Mouse (Mus musculus) right cerebral cortex, postnatal 4 days (tissue): ENCODE measurements at regions not wholly inside any gene's neighbourhood (a gene's known extent, or its start where the extent isn't known, plus 50 kb on each side); places are given as distances from the start of the nearest gene placed in this dataset.
A peak's percentile ranks its signal among the peaks of the same experiment; 100 is the strongest.
"Not testable (repeated sequence)": the region's sequence is repeated elsewhere in the genome, so short reads cannot be mapped to it uniquely, and the experiment has no call there.

Experiments used
- DNase-seq: peaks from one replicate; pipeline ENCODE4 v3.0.0-alpha.2; 2022

DNA sequence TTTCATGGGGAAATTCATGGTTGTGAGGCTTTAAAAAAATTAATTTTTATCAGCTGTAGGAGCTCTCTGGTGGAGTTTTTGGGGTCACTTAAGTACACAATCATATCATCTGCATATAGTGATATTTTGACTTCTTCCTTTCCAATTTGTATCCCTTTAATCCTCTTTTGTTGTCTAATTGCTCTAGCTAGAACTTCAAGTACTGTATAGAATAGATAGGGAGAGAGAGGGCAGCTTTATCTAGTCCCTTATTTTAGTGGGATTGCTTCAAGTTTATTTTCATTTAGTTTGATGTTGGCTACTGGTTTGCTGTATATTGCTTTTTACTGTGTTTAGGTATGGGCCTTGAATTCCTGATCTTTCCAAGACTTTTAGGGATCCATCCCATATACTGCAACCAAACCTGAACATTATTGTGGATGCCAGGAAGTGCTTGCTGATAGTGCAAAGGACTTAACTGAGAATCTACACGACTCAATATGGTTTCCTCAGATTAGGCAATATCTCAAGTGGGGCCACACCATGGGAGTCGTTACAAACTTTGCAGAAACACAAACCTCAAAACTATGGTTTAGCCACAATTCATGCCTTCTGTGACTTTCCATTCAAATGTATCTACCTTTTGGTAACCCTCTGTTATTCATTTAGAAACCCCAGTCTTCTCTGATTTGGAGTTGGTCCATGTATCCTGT lies 878.4 kb upstream of the Olfr1507 start:
- not testable (repeated sequence) for DNase-seq

GRCm38 (mm10) chr14:53369776-53370175 lies 874.2 kb upstream of the Olfr1507 start:
- DNase-seq: no peak

DNA sequence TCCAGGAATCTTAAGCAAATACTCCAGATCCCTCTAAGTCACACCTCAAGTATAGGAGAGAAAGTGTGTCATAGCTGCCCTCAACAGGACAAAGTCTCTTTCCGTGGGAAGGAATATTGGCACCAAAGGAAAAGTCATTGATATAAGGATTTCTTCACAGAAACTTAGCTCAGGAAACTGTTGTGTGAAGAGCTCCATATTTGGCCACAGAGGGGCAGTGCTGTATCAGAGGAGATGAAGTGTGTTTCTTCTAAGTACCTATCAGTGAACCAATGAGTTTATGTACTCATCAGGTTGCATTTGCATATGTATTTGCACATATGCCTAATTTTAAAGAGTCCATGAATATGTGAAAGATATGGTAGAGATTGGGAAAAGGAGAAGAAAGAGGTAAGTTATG lies 871.9 kb upstream of the Olfr1507 start:
- not testable (repeated sequence) for DNase-seq

- DNase-seq: not testable (repeated sequence)
Measured at GRCm38 (mm10) chr14:53363995-53364394, 868.4 kb upstream of the Olfr1507 start.

GRCm38 (mm10) chr14:53362054-53362453 lies 866.5 kb upstream of the Olfr1507 start:
- not testable (repeated sequence) for DNase-seq

DNA sequence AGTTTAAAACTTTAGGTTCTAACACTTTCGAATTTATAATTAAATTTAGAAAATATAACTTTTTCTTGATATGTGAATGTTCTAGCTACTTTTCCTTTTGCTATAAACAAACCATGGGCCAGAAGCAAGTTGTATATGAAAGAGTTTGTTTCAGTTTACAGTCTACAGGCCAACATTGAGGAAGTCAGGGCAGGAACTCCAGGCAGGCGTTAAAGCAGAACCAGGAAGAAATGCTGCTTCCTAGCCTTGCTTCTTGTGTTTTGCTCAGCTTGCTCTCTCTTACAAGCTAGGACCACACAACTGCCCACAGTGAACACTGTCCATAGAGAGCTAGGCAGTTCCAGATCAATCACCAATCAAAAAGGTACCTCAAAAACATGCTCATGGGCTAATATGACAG lies 861.9 kb upstream of the Olfr1507 start:
- DNase-seq: not testable (repeated sequence)

DNA sequence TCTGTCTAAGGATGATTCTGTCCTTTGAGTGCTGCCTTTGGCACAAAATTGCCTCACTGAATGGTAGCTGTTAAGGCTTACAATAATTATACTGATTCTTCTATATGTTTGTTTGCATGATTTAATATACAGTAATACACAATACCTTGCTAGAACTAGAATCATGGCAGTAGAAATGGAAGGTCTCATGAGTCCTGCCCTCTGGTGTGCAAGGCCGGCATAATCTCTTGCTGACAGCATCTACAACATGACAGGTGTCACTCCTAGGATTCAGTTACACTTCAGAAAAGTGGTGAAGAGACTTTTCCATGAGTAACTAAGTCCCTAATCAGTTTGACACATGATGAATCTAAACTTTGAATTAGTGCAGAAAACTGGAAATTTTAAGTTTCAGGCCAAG lies 861.2 kb upstream of the Olfr1507 start:
- DNase-seq: not testable (repeated sequence)

GRCm38 (mm10) chr14:53351457-53351856 lies 855.9 kb upstream of the Olfr1507 start:
- DNase-seq: not testable (repeated sequence)

GRCm38 (mm10) chr14:53350780-53351179 lies 855.2 kb upstream of the Olfr1507 start:
- DNase-seq: not testable (repeated sequence)

DNA sequence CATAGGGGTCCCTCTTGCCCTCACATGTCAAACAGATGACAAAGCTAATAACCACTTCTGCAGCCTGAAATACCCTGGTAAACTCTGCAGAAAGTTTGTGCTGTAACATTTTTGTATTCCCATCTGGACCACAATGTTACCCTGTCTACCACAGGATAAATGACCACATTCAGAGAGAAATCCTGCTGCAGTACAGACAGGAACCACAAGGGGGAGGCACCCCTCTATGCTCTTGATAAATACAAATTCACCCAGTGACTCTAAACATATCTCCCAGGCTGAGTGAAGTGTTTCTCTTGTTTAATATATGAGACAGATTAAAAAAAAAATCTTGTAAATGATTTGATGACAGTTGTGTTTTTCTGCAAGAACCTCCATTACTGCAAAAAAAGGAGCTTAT lies 853.6 kb upstream of the Olfr1507 start:
- DNase-seq: peak; percentile 6

GRCm38 (mm10) chr14:53345568-53345967 lies 850.0 kb upstream of the Olfr1507 start:
- not testable (repeated sequence) for DNase-seq

DNA sequence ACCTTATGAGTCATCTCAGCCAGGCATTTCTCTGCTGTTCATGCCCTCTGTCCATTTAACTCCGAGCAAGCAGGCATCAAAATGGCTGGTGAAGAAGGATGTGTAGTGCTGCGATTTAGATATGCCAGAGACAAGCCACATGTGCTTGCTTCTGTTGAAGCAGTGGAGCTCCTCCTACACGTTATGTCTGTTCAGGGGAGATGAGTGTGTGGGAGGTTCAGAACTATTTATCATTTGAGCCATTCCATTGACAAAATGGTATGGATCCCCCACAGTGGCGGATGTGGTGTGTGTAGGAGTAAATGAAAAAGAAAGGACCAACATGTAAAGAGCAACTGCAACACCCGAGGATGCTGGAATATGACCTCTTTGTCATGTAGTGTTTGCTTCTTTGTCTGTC lies 848.3 kb upstream of the Olfr1507 start:
- not testable (repeated sequence) for DNase-seq

- not testable (repeated sequence) for DNase-seq
Measured at GRCm38 (mm10) chr14:53339167-53339566, 843.6 kb upstream of the Olfr1507 start.

- DNase-seq: not testable (repeated sequence)
Measured at GRCm38 (mm10) chr14:53337446-53337845, 841.9 kb upstream of the Olfr1507 start.

DNA sequence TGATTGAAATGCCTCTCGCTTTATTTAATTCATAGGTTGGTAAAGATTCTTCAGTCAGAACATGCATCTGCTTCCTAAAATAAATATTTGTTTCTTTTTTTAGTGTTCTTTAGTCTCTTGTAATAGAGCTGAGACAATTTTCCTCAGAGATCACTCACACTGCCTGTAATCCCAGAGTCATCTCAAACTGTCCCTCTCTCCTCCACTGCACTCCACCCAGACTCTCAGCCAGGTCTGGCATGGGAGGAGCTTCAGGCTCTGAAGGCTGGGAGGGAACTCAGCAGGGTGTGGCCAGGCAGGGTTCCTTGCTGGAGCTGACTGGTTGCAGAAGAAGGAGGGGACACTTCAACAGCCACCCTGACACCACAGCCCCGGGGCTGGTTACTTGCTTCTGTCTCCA lies 841.2 kb upstream of the Olfr1507 start:
- not testable (repeated sequence) for DNase-seq

DNA sequence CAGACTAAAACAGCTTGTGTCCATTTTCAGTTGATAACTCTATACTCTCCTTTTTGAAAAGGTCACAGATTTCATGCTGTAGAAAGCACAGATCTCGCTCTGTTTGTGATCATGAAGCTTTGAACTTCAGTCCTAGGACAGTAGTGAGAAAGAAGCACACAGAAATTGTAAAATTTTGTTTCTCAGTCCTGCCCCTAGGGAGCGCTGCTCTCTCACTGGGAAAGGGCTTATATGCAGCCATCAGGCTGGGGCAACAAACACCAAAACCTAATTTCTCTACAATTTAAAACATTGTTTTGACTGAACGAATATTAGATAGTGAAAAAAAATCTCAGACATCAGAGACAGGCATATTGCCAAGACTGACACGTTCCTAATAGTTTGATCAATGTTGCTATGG lies 838.9 kb upstream of the Olfr1507 start:
- DNase-seq: not testable (repeated sequence)

DNA sequence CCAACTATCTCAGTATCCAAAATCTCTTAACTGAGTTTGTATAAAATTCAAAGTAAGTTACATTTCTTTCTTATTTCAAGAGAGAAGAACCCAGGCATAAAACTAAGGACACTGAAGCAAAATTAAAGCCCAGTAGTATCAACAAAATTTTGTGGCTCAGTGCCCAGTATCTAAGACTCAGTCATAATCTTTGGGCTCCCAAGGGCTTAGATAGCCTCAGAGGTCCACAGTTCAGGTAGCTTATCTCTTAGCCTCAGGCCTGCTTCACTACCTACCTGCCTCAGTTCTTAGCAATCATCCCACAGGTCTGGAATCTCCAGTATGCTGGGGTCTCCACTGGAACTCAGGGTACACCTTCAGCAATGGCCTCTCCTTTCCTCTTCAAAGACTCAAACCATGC lies 835.6 kb upstream of the Olfr1507 start:
- not testable (repeated sequence) for DNase-seq

- DNase-seq: not testable (repeated sequence)
Measured at GRCm38 (mm10) chr14:53324367-53324766, 828.8 kb upstream of the Olfr1507 start.

DNA sequence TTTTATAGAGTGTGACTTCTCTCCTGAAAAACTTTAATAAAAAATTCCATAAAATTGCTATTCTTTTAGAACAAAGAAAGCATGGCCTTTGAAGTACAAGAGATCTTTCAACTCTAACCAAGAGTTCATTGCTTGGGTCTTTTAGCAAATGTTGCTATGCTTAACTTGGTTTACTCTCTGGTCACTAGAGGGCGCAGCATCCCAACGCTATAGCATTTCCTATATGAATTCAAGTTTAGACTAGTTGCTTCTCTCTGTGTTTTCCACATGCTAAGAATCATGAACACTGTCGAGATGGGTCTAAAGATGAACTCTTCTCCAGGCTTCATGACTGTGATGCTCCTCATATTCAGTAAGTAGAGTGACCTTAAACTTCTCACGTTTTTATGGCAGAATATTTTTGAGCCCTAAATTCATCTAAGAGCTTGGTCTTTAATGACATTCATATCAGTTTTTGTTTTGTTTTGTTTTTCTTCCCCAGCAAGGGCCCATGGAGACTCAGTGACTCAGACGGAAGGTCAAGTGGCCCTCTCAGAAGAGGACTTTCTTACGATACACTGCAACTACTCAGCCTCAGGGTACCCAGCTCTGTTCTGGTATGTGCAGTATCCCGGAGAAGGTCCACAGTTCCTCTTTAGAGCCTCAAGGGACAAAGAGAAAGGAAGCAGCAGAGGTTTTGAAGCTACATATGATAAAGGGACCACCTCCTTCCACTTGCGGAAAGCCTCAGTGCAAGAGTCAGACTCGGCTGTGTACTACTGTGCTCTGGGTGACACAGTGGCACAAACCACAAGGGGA lies 823.2 kb upstream of the Olfr1507 start:
- DNase-seq: not testable (repeated sequence)

- DNase-seq: peak; percentile 0
Measured at GRCm38 (mm10) chr14:53312490-53312889, 816.9 kb upstream of the Olfr1507 start.

GRCm38 (mm10) chr14:53303179-53303578 lies 807.6 kb upstream of the Olfr1507 start:
- not testable (repeated sequence) for DNase-seq

- DNase-seq: not testable (repeated sequence)
Measured at GRCm38 (mm10) chr14:53302491-53302829, 806.9 kb upstream of the Olfr1507 start.

DNA sequence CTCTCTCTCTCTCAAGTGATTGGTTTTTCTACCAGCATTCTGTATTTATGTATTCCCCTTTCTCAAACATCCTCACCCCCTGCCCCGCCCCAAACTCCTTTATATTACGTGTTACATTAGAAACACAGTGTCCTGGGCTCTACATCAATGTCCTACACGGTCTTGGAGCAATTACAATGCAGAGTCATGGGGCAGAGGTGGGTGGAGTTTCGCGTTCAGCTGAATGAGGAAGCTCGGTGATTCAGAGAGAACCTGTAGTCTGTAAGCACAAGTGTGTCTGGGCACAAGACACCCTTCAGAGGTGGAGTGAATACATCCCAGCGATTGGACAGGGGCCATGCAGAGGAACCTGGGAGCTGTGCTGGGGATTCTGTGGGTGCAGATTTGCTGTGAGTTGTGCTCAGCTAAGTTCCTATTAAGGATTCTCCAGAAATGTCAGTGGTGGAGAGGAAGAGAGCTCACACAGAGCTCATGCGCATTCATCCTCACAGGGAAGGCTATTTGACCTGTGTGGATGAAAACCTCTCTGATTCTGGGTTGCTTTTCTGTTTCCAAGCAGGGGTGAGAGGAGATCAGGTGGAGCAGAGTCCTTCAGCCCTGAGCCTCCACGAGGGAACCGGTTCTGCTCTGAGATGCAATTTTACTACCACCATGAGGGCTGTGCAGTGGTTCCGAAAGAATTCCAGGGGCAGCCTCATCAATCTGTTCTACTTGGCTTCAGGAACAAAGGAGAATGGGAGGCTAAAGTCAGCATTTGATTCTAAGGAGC lies 806.4 kb upstream of the Olfr1507 start:
- DNase-seq: not testable (repeated sequence)
